Mouse (Mus musculus): ENCODE data around the gene Lrrc2. TPM values are rescaled to one million over a fixed set of nuclear protein-coding genes. Genes with fewer than 3 reads are reported as not detected.

Lrrc2 gene
- total RNA-seq, 1 experiment, result 20.2 TPM

GRCm38 (mm10) chr9:110916786-110917185 lies 34.6 kb upstream of the Lrrc2 start, which contains the start of gene Fam240a:
Gene Fam240a (minus strand): TSS chr9:110916861.
- Histone ChIP-seq H3K9me3 (ENCODE audit: control insufficient read depth, insufficient read depth, low read depth, low read length) (no peaks in the 10 kb centered on the region), H3K9ac (ENCODE audit: insufficient read depth, low read depth, low read length, poor library complexity, severe bottlenecking) (peak within 1 kb of the TSS; percentile 23; the same call in 1 of the 2 replicates), H3K4me3 (ENCODE audit: insufficient read depth in 1 of 2, low read depth in 1 of 2, low read length in 2 of 2, poor library complexity in 1 of 2, severe bottlenecking in 1 of 2) (peak within 1 kb of the TSS; percentile 24 to 37; a peak in 2 of 4 replicates), H3K4me1 (ENCODE audit: control insufficient read depth in 2 of 2, insufficient read depth in 2 of 2, low read length in 2 of 2, poor library complexity in 1 of 2) (peaks cover 3 to 6% of the 10 kb centered on the region in 2 experiments; a peak in 3 of 4 replicates), H3K36me3 (ENCODE audit: control insufficient read depth, insufficient read depth, low read length, poor library complexity, severe bottlenecking) (no peaks in the 10 kb centered on the region), H3K27ac (ENCODE audit: insufficient read depth, low read depth, low read length, poor library complexity, severe bottlenecking) (no peak within 1 kb of the TSS)
- TF ChIP-seq HCFC1 (IDR thresholded peaks at IDR 0.05; ENCODE audit: borderline replicate concordance, insufficient read depth, low read length) (no peak), CHD2 (IDR thresholded peaks at IDR 0.05; ENCODE audit: low read depth, low read length) (no peak), ZNF384 (IDR thresholded peaks at IDR 0.05; ENCODE audit: low read depth, low read length) (no peak), ZC3H11A (IDR thresholded peaks at IDR 0.05; ENCODE audit: borderline replicate concordance, low read depth, low read length) (no peak), MAFK (IDR thresholded peaks at IDR 0.05; ENCODE audit: insufficient read depth, low read depth, low read length) (no peak)
- DNase-seq (ENCODE audit: low read depth, low spot score), result no peak
- in situ Hi-C loops (cut with MboI; ENCODE audit: low sequenced_read_pairs in 2 of 2, unreplicated experiment in 2 of 2), result no loop called here

GRCm38 (mm10) chr9:110920665-110921419 lies 30.5 kb upstream of the Lrrc2 start:
- TF ChIP-seq CHD2 (IDR thresholded peaks at IDR 0.05; ENCODE audit: low read depth, low read length), result no peak
- TF ChIP-seq ZNF384 (IDR thresholded peaks at IDR 0.05; ENCODE audit: low read depth, low read length), result no peak
- no peak for TF ChIP-seq MAFK (IDR thresholded peaks at IDR 0.05; ENCODE audit: insufficient read depth, low read depth, low read length)
- TF ChIP-seq ZC3H11A (IDR thresholded peaks at IDR 0.05; ENCODE audit: borderline replicate concordance, low read depth, low read length), result no peak
- TF ChIP-seq HCFC1 (IDR thresholded peaks at IDR 0.05; ENCODE audit: borderline replicate concordance, insufficient read depth, low read length), result no peak
- in situ Hi-C loops (cut with MboI; ENCODE audit: low sequenced_read_pairs in 2 of 2, unreplicated experiment in 2 of 2), result no loop called here
- Histone ChIP-seq H3K4me1 (ENCODE audit: control insufficient read depth in 2 of 2, insufficient read depth in 2 of 2, low read length in 2 of 2, poor library complexity in 1 of 2) (peaks cover 1 to 4% of the 10 kb centered on the region in 2 experiments; a peak in 1 of 4 replicates), H3K4me3 (ENCODE audit: insufficient read depth in 1 of 2, low read depth in 1 of 2, low read length in 2 of 2, poor library complexity in 1 of 2, severe bottlenecking in 1 of 2) (no peak overlapping the region), H3K9me3 (ENCODE audit: control insufficient read depth, insufficient read depth, low read depth, low read length) (no peaks in the 10 kb centered on the region), H3K9ac (ENCODE audit: insufficient read depth, low read depth, low read length, poor library complexity, severe bottlenecking) (no peak overlapping the region), H3K27ac (ENCODE audit: insufficient read depth, low read depth, low read length, poor library complexity, severe bottlenecking) (no peak overlapping the region), H3K36me3 (ENCODE audit: control insufficient read depth, insufficient read depth, low read length, poor library complexity, severe bottlenecking) (no peaks in the 10 kb centered on the region)
- no peak for DNase-seq (ENCODE audit: low read depth, low spot score)

GRCm38 (mm10) chr9:110922759-110923158 lies 28.6 kb upstream of the Lrrc2 start:
- in situ Hi-C loops (cut with MboI; ENCODE audit: low sequenced_read_pairs in 2 of 2, unreplicated experiment in 2 of 2), result no loop called here
- H3K9me3 ChIP-seq (ENCODE audit: control insufficient read depth, insufficient read depth, low read depth, low read length), result no peaks in the 10 kb centered on the region
- no peak overlapping the region for H3K27ac ChIP-seq (ENCODE audit: insufficient read depth, low read depth, low read length, poor library complexity, severe bottlenecking)
- no peaks in the 10 kb centered on the region for H3K4me1 ChIP-seq (ENCODE audit: control insufficient read depth in 2 of 2, insufficient read depth in 2 of 2, low read length in 2 of 2, poor library complexity in 1 of 2)
- no peaks in the 10 kb centered on the region for H3K36me3 ChIP-seq (ENCODE audit: control insufficient read depth, insufficient read depth, low read length, poor library complexity, severe bottlenecking)
- TF ChIP-seq ZNF384 (IDR thresholded peaks at IDR 0.05; ENCODE audit: low read depth, low read length), result peak; percentile 80
- peak; percentile 65 for TF ChIP-seq ZC3H11A (IDR thresholded peaks at IDR 0.05; ENCODE audit: borderline replicate concordance, low read depth, low read length)
- no peak for TF ChIP-seq MAFK (IDR thresholded peaks at IDR 0.05; ENCODE audit: insufficient read depth, low read depth, low read length)
- no peak for TF ChIP-seq CHD2 (IDR thresholded peaks at IDR 0.05; ENCODE audit: low read depth, low read length)
- H3K9ac ChIP-seq (ENCODE audit: insufficient read depth, low read depth, low read length, poor library complexity, severe bottlenecking), result no peak overlapping the region
- peak; percentile 73 for DNase-seq (ENCODE audit: low read depth, low spot score)
- H3K4me3 ChIP-seq (ENCODE audit: insufficient read depth in 1 of 2, low read depth in 1 of 2, low read length in 2 of 2, poor library complexity in 1 of 2, severe bottlenecking in 1 of 2), result no peak overlapping the region

GRCm38 (mm10) chr9:110931573-110931972 lies 19.8 kb upstream of the Lrrc2 start:
- H3K4me1 ChIP-seq (ENCODE audit: control insufficient read depth in 2 of 2, insufficient read depth in 2 of 2, low read length in 2 of 2, poor library complexity in 1 of 2), result no peaks in the 10 kb centered on the region
- no peak for TF ChIP-seq MAFK (IDR thresholded peaks at IDR 0.05; ENCODE audit: insufficient read depth, low read depth, low read length)
- TF ChIP-seq CHD2 (IDR thresholded peaks at IDR 0.05; ENCODE audit: low read depth, low read length), result no peak
- no peak for TF ChIP-seq ZC3H11A (IDR thresholded peaks at IDR 0.05; ENCODE audit: borderline replicate concordance, low read depth, low read length)
- TF ChIP-seq ZNF384 (IDR thresholded peaks at IDR 0.05; ENCODE audit: low read depth, low read length), result no peak
- TF ChIP-seq HCFC1 (IDR thresholded peaks at IDR 0.05; ENCODE audit: borderline replicate concordance, insufficient read depth, low read length), result no peak
- in situ Hi-C loops (cut with MboI; ENCODE audit: low sequenced_read_pairs in 2 of 2, unreplicated experiment in 2 of 2), result no loop called here
- H3K9ac ChIP-seq (ENCODE audit: insufficient read depth, low read depth, low read length, poor library complexity, severe bottlenecking), result no peak overlapping the region
- no peak for DNase-seq (ENCODE audit: low read depth, low spot score)
- no peaks in the 10 kb centered on the region for H3K9me3 ChIP-seq (ENCODE audit: control insufficient read depth, insufficient read depth, low read depth, low read length)
- no peak overlapping the region for H3K4me3 ChIP-seq (ENCODE audit: insufficient read depth in 1 of 2, low read depth in 1 of 2, low read length in 2 of 2, poor library complexity in 1 of 2, severe bottlenecking in 1 of 2)
- H3K27ac ChIP-seq (ENCODE audit: insufficient read depth, low read depth, low read length, poor library complexity, severe bottlenecking), result no peak overlapping the region
- no peaks in the 10 kb centered on the region for H3K36me3 ChIP-seq (ENCODE audit: control insufficient read depth, insufficient read depth, low read length, poor library complexity, severe bottlenecking)

Measured in ES-E14 (cell line).